Mouse (Mus musculus): ENCODE measurements around the gene Tbx5.

Gene Tbx5

GRCm38 (mm10) chr5:119810994-119811690, 21.3 kb upstream of the Tbx5 start:
- DNase-seq (ENCODE audit: low spot score), result no peak

GRCm38 (mm10) chr5:119815247-119815646, 17.2 kb upstream of the Tbx5 start:
- DNase-seq (ENCODE audit: low spot score), result no peak

- DNase-seq (ENCODE audit: low spot score), result no peak
These were observed 12.0 kb upstream of the Tbx5 start for GRCm38 (mm10) chr5:119820452-119820851.

GRCm38 (mm10) chr5:119821506-119821905, 11.0 kb upstream of the Tbx5 start:
- DNase-seq (ENCODE audit: low spot score), result no peak

- DNase-seq (ENCODE audit: low spot score), result no peak
These were observed 5.1 kb upstream of the Tbx5 start for GRCm38 (mm10) chr5:119827341-119827740.

- DNase-seq (ENCODE audit: low spot score), result no peak
These were observed 1.9 kb upstream of the Tbx5 start for GRCm38 (mm10) chr5:119830611-119831010.

- DNase-seq (ENCODE audit: low spot score), result peak; percentile 11
These were observed 1.2 kb upstream of the Tbx5 start for GRCm38 (mm10) chr5:119831201-119831771.

- peak; percentile 18 for DNase-seq (ENCODE audit: low spot score)
These were observed 533 bp upstream of the Tbx5 start for GRCm38 (mm10) chr5:119831791-119832478.

GRCm38 (mm10) chr5:119833223-119834030, 959 bp downstream of the Tbx5 start:
- no peak for DNase-seq (ENCODE audit: low spot score)

GRCm38 (mm10) chr5:119834031-119834403, 1.5 kb downstream of the Tbx5 start:
- no peak for DNase-seq (ENCODE audit: low spot score)

GRCm38 (mm10) chr5:119835053-119835867, 2.8 kb downstream of the Tbx5 start:
- peak; percentile 20 for DNase-seq (ENCODE audit: low spot score)

GRCm38 (mm10) chr5:119835868-119836209, 3.4 kb downstream of the Tbx5 start:
- DNase-seq (ENCODE audit: low spot score), result peak; percentile 7

GRCm38 (mm10) chr5:119836618-119837305, 4.3 kb downstream of the Tbx5 start:
- peak; percentile 8 for DNase-seq (ENCODE audit: low spot score)

GRCm38 (mm10) chr5:119837306-119837675, 4.8 kb downstream of the Tbx5 start:
- no peak for DNase-seq (ENCODE audit: low spot score)

GRCm38 (mm10) chr5:119837861-119838260, 5.4 kb downstream of the Tbx5 start:
- no peak for DNase-seq (ENCODE audit: low spot score)

- no peak for DNase-seq (ENCODE audit: low spot score)
These were observed 6.0 kb downstream of the Tbx5 start for GRCm38 (mm10) chr5:119838441-119838840.

- no peak for DNase-seq (ENCODE audit: low spot score)
These were observed 6.7 kb downstream of the Tbx5 start for GRCm38 (mm10) chr5:119839156-119839555.

- DNase-seq (ENCODE audit: low spot score), result peak; percentile 14
These were observed 7.3 kb downstream of the Tbx5 start for GRCm38 (mm10) chr5:119839616-119840368.

GRCm38 (mm10) chr5:119840404-119840803, 7.9 kb downstream of the Tbx5 start:
- no peak for DNase-seq (ENCODE audit: low spot score)

- DNase-seq (ENCODE audit: low spot score), result no peak
These were observed 9.4 kb downstream of the Tbx5 start for GRCm38 (mm10) chr5:119841634-119842420.
